Mouse (Mus musculus) fat pad, adult 2 months (tissue): ENCODE measurements around the gene Efhd2.

ENCODE experiments used
- DNase-seq: peaks from one replicate; pipeline ENCODE4 v3.0.0-alpha.2; 2011; ENCODE audit warnings: low read depth, low spot score; ENCODE audit errors: extremely low read depth

Efhd2 gene

DNA sequence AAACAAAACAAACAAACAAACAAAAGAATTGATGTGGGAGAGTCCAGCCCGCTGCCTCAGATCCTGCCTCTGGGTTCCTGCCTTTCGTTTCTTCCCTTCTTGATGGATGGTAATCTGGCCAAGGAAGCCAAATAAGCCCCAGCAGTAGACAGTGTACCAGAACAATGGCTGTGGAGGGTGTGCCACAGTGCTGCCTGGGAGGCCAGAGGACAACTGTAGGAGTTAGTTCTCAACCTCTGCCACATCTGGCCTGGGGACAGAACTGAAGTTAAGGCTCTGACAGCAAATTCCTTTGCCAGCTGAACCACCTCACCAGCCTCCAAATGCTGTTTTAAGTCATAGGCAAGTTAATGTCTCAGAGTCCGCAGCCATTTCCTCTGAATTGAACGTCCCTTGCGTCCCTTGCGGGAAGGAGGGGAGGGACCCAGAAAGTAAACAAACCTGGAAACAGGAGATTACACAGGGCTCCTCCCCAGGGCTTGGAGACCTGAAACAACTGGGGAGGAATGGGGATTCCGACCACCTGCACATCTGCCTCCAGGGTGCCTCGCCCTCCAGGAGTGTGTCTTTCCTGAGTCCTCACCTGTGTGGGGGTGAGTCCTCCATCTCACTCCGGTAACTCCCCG is 6.7 kb upstream of the Efhd2 start:
- DNase-seq, result no peak

DNA sequence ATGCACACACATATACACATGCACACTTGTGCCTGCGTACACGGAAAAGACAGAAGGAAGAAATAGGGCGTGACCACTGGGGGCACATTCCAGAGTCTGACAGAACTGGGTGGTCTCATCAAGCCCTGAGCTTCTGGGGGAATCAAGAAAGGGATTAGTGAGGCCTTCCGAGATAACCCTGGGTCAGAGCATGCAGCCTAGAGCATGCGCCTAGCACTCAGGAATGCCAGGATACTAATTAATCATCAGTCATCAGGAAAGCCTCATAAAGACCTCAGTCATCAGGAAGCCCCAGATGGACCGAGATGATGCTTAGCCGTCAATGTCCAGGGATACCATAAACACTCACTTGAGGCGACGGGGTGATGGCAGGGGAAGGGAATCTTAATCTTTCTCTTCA is 5.2 kb upstream of the Efhd2 start:
- DNase-seq, result no peak

DNA sequence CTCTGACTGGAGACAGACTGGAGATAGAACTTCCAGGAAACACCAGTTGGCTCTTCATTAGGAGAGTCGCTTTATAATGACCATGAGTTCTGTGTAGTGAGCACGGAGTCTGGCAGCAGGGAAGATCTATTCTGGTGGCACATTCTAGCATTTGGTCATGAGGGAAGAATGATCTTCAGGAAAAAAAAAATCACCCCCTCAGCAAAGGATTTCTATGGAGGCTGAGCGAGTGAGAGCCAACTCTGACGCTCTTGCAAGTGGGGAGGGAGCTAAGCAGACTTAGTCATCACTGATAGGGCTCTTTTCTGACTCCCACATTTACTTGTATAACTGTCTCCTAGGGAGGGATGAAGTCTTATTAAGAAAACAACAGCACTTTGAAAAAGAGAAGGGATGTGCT is 4.4 kb upstream of the Efhd2 start:
- no peak for DNase-seq

DNA sequence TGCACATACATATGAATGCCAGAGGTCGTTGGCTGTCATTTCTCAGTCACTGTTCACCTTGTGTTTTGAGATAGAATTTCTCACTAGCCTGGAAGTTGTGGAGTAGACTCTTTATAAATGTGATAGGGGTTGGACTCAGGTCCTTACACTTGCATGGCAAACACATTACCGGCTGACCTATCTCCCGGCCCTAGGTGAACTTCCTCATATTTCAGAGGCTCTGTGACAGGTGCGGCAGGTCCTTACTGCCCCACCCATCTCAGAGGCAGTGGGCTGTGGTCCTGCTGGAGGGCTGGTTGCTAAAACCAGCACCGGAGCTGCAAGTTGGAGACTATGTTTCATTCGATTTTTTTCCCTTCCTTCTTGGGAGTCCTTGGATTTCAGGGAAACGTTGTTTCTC is 3.9 kb upstream of the Efhd2 start:
- DNase-seq, result no peak

DNA sequence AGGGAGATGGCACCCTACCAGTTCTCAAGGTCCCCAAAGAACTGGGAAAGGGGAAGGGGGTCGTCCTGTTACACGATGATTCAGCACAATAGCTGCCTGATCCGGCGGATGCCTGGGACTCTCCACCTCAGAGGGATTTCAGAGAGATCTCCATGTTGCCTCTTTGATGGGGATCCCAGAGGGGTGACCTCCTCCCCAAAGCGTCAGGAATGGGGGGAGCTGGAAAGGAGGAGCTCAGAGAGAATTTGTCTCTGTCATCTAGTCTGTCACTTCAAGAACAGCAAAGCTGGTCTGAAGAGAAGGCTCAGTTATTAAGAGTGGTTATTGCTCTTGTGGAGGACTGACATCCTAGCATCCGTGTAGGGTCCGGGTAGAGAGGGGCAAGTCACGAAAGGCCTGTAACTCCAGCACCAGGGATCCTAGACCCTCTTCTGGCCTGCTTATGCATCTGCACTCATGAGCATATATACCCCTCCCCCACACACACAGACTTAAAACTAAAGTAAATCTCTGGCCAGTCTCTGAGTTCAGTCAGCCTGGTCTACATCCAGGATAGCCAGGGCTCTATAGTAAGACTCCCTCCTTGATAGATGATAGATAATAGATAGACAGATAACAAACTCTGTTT is 875 bp upstream of the Efhd2 start:
- no peak for DNase-seq

DNA sequence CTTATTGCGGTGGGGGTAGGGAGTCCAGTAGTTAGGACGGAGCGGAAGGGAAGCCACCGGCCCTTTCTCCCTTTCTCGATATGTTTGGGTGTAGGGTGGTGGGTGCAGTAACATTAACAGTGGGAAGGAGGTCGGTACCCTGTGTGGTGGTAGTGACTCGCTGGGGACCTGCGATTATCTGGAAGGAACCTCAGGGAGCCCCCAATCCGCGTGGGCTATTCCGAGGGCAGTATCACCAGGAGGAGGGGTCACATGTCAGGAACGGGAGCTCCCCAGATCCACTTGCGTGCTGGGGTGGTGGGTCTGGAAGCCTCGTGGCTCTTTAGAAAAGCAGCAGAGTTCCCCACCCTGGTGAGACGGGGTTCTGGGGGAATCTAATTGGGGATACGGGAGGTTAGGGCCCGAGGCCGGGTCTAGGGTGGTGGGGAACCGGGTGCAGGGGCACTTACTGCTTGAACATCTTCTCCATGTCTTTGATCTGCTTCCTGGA is 564 bp downstream of the Efhd2 start:
- DNase-seq, result no peak

DNA sequence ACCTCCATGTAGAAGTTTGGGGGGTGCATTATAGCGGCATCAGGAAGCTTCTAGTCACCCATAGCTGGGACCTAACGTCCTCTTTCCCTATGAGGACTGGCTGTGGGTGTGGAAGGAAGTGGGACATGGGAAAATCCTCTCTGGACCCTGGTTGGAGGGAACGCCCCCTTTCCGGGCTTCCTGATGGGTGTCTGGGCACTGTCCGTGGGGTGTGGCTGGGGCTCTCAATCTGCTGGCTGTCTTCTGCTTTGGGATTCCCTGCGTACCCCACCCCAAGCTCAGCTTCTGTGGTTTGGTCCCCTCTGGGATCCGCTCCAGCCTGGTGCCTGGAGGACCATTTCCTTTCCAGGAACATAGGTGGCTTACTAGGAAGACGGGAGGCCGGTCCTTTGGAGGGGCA is 1.7 kb downstream of the Efhd2 start:
- no peak for DNase-seq

DNA sequence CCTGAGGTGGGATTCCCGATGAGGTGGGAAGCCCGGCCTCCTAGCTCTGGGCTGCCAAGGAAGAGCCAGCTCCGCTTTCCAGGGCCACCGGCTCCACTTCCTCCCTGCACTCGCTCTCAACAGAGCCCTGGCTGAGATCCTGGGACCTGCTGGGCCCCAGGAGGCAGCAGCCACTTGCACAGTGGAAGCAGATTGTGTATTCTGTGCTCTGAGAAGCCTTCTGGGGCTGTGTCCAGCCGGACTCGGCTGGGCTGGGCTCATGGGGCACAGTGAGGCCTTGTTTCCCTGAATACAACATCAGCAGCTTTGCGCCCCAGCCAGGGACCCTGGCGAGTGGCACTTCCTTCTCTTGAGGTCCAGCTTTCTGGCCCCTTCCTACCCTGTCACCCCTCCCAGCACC is 2.8 kb downstream of the Efhd2 start:
- no peak for DNase-seq

DNA sequence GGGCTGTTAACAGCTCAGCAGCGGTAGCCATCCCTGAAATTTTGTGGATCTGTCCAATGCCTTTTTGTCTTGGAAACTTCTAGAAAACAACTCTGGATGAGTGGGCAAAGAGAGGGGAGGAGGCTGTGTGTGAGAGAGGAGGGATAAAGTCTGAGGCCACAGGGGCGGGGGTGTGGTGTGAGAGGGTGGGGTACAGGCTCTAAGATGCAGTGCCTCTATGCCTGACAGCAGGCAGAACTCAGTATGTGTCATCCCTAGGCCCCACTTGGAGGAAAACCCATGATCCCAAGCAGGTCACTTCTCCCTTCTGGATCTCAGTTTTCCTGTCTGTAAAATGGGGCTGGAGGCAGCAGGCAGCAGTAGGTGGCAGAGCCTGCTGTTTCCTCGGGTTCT is 3.4 kb downstream of the Efhd2 start:
- no peak for DNase-seq

DNA sequence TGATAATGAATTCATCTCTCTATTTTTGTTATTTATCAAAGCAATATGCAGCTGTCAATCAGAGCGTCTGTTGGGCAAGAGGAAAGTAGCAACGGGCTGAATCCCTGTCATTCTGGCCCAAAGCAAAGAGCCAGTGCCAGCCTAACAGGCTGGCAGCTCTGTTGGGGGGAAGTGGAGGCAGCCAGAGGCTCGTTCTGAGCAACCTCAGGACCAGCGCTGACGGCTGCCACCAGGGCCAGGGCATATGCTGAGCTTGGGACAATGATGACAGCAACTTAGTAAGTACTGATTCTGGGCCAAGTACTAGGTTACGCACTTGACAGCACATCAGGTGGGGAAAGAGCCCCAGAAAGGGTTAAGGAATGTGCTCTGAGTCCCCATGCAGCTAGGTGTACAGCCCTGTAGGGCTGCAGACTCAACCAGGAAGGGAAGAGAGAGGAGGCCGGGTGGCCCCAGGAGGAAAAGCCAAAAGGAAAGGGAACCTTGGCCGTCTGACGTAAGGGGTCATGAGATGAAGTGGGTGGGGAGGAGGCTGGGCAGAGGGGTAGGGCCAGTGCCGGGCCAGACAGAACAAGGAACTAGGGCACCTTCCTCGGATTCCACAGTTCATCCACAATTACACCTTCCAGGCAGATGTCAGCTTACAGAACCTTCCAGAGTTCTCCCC is 3.9 kb downstream of the Efhd2 start:
- DNase-seq, result no peak

DNA sequence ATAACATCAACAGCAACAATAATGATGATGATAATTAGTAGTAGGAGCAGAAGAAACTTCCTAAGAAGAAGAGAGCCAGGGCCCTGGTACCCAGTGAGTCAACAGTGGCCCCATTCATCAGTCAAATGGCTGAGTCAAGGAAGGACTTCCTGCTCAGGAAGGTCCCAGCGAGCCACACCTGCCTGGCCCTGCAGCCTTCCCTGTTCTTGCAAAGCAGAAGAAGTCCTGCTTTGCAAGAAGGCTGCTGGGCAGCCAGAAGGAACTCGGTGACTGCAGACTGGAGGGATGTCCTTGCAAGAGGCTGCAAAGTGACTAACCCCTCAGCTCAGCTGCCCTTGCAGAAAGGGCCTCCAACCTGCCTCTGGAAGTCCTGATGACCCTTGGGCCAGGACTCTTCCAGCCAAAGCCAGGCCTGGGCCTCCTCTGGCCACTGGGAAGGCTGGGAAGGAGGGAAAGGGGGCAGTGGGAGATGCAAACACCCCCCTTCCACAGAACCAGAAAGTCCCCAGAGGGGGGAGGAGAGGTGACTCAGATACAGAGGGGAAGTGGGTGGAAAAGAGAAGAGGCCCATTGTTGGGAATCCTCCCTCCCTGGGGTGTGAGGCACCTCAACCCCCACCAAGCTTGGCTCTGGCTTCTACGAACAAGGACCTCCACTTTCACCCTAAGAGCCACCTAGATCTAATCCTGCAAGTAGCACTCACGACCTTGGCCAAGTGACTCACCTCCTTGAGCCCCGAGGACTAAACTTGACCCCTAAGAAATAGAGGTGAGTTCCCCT is 5.1 kb downstream of the Efhd2 start:
- no peak for DNase-seq

DNA sequence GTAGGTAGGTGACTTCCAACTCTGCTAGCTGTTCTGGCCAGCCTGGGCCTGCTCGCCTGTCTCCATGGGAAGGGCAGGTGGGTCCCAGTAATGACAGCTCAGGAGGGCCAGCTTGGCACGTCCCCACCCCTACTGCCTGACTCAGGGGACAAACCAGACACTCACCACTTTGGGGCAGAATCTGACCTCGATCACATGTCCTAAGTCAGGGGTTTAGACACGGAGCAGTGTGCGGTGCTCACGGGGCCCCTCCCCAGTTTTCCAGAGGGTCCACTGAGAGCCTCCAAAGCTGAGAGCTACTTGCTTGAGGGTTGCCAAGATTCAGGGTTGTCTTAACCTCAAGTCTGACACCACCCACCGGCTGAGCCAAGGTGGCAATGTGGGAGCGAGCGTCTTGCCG is 6.7 kb downstream of the Efhd2 start:
- DNase-seq, result peak; percentile 40

DNA sequence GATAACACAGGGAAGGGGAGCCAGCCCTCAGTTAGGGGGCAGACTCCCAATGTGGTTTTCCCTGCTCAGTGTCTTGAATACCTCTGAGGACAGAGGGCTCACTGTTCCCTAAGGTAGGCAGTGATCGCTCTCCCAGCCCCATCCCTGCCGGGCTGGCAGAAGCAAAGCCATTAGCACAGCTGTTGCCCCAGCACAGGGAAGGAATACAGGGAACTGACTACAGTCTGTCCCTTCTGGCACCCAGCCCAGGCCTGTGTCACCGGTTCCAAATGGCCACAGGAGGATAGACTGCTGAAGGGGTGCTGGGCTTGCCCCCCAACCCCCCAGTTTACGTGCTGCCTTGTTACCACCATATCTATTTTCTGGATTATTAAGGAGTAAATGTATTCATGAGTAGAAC is 7.2 kb downstream of the Efhd2 start:
- DNase-seq, result no peak

DNA sequence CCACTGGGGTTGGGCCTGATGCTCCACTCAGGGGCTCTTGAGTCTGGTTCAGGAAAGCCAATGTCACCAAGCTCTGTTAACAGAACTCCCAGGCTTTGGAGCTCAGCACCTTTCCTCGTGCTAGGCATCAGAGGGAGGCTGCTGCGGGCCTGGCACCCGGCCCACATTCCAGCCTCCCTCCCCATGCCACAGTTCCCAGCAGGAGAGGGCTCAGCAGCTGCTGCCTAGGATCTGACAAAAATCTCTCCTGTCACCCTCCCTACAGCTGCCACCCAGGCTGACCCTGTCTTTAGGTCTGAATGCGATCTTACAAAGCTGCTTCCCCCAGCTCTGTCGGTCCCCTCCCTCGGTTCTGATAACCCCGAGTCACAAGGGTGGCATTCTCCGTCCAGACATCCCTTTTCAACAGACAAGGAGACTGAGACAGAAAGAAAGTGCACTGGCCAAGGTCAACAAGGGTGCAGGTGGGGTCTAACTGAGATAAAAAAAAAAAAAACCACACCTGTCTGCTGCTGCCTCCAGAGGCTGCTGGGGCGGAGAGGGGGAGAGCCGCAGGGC is 7.7 kb downstream of the Efhd2 start:
- no peak for DNase-seq

DNA sequence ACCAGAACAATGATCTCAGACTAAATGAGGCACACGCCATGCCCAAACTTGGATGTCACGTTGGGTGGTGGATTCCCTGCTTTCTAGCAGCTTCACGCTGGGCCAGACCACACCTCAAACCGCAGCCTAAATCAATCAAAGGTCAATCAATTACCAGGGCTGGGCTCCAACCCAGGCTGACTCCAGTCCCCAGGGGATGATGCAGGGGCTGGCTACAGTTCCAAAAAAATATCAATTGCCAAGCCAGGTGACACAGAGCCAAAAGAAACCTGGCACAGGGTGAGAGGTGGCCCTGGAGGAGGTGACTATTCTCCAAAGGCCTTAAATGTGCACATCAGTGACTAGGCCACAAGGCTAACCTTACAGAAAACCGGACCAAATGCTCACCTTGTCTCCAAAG is 9.1 kb downstream of the Efhd2 start:
- DNase-seq, result peak; percentile 56

DNA sequence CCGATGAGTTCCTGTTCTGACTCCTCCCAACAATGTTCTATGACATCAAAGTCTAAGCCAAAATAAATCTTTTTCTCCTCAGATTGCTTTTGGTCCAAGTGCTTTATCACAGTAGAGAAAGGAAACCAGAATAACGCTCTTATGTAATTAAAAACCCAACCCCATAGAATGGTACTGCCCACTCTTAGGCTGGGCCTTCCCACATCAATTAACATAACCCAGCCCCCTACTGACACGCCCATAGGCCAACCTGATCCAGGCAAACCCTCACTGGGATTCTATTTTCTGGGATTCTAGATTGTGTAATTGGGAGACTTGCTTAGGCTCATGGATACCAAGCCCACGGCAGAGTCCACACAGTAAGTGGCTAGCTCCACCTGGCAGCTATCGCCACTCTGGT is 9.7 kb downstream of the Efhd2 start:
- peak; percentile 84 for DNase-seq

DNA sequence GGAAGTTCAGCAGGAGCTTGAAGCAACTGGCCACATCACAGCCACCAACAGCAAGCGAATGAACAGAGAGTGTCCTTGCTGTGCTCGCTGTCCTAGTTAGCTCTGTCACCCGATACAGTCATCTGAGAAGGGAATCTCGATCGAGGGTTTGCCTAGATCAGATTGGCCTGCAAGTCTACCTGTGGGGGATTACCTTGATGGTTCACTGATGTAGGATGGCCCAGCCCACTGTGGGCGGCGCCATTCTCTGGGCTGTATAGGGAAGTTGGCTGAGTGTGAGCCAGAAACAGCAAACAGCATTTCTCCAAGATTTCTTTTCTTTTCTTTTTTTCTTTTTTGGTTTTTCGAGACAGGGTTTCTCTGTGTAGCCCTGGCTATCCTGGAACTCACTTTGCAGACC is 10.2 kb downstream of the Efhd2 start:
- DNase-seq, result no peak

DNA sequence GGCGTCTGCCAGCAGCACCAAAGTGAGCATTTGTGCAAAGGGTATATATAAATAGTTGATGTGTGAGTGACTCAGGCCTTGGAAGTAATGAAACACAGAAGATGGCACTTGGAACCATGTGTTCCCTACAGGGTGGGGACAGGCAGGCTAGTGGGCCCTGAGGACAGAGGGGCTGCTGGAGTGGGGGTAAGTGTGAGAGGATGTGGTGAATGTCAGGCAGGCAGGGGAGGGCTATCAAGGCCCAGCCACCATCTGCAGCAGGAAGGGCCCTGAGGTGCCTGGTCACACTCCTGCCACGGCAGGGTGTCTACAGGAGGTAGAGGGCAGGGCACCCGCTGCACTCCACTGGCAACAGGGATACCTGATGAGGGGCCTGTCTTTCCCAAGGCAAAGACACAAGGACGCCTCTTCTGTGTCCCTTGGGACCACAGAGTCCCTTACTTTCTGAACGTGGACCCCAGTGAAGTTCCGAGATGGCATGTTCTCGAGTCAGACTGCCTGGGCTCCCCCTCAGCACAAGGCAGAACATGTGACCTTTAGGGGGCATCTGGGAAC is 10.9 kb downstream of the Efhd2 start:
- no peak for DNase-seq

DNA sequence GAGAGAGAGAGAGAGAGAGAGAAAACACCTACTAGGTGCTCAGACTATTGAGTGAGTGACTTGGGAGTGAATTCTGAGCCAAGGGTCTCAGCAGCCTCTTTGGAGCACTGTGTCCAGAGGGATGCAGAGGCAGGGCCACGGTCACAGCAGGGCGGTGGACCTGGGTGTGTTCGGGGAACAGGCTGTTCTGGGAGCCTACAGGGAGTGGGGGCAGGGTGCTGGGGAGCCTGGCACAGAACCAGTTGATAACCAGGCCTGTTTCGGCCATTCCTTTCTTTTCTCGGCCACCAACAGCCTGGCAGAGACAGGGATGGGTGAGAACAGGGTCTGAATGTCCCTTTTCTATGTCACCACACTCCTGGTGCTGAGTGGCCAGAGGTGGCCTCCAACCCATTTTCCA is 11.9 kb downstream of the Efhd2 start:
- DNase-seq, result no peak

DNA sequence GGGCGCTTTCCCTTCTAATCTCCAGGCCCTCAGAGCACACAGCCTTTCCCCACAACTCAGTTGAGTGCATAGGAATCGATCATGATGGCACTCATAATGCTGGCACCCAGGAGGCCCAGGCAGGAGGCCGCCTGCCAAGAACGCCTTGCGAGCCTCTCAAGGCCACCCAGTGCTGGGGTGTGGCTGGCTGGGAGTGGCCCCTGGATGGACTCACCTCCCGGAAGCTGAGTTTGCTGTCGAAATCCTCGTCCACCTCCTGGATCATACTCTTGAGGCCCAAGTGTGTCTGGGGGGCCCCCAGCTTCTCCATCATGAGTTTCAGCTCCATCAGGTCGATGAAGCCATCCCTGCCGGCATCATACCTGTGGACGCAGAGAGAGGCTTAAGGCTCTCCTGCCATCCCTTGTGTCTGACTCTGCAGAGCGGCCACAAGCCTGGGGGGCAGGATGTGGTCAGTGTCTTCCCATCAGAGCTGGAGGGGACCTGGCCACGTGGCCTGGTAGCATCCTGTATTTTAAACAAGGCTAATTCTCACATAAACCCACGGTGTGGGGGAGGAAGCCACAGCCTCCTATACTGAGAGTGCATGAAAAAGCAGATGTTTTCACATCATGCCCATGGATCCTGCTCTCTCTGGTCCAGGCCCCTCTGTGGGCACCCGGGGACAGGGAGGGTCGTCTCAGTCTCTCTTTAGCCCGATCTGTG is 13.0 kb downstream of the Efhd2 start:
- DNase-seq, result no peak
